Mouse (Mus musculus) left cerebral cortex, adult 8-10 months (tissue): ENCODE data around the gene Wfdc9. TPM values are rescaled to one million over a fixed set of nuclear protein-coding genes. Genes with fewer than 3 reads are reported as not detected.

Experiments
- DNase-seq, 2 experiments: peaks; one replicate each; pipeline ENCODE4 v3.0.0; 2022; ENCODE audit warnings: low spot score in 2 of 2
- total RNA-seq, 4 experiments: library from RNA; stranded (reverse); gene quantifications; 2 replicates each; pipeline ENCODE4 v1.2.4; 2022

The Wfdc9 gene
- total RNA-seq: not detected

DNA sequence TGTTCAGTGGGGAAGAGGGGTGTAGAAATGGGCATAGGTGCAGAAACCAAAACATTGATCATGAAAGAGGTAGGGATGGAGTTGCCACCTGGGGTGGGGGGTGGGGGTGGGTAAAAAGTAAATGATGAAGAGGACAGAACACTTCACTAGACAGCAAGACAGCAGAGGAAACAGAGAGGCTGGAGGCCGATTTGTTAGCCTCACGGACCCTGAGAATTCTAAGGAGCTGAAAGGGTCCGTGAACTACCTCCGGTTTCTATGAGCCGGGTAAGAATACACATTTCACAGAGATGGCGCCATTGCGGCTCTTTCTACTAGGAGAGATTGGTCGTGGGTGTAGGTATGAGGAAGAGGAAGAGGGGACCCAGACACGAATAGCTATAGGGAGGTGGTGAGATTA, at the start of gene Wfdc9:
Gene Wfdc9 (minus strand): TSS at position 101 of the 400 bp plus-strand sequence.
- DNase-seq: no peak

DNA sequence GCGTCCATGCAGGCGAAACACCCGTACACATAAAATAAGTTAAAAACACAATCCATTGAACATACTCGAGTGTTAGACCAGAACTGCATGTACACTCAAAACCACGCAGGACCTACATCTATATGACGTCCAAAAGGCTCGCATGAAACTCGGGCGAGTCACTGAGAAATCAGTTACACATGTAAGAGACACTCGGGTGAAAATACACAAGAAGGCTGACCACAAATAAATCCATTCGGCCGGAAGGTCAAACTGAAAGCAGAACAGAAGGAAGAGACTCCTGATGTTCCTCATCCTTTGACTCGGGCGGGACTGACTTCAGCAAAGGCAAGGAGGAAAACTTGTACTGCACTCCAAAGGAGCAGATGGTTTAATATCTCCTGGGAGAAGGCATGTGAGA, 49.6 kb upstream of the Wfdc9 start:
- DNase-seq: no peak

DNA sequence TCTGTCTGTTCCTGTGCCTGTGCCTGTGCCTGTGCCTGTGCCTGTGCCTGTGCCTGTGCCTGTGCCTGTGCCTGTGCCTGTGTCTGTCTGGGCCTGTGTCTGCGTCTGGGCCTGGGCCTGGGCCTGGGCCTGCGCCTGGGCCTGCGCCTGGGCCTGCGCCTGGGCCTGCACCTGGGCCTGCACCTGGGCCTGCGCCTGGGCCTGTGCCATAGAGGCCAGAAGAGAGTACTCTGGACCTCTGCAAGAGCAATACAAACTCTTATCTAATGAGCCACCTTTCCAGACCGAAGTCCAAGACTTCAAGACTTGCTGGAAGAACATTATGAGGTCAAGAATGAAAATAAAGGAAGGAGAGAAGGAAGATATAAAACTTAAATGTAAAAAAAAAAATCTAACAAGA, 48.9 kb upstream of the Wfdc9 start:
- DNase-seq: no peak

DNA sequence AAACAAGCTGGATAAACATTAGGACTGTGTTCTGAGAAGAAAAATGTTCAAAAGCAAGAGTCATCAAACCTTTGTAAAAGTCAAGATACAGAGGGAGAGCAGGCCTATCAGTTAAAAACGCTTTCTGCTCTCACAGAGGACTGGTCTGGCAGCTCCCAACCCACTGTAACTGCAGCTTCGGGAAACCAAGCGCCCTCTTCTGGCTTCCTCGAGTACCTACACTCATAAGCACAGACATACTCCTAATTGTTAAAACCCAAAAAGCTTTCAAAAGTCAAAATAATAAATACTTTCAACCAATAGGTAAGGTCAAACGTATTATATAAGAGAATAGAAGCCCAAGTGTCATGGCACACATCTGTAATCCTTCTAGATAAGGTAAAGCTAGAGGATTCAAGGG, 47.9 kb upstream of the Wfdc9 start:
- DNase-seq: no peak

DNA sequence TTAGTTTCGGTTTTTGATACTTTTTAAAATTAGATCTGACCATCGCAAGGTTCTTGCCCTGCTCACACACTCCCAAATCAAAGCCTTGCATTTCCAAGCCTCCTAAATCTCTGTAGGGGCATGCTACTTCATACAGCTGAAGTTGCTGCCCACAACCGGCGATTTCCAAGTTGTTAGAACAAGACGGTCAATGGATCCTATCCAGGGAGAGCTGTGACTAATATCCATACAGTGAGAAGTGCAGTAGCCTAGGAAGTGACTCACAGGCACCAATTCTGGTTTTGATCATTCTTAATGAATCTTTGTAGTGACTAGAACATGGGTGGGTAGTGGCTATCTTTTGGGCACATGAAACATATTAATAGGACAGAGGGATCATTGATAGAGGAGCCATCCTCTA, 45.4 kb upstream of the Wfdc9 start:
- DNase-seq: no peak

DNA sequence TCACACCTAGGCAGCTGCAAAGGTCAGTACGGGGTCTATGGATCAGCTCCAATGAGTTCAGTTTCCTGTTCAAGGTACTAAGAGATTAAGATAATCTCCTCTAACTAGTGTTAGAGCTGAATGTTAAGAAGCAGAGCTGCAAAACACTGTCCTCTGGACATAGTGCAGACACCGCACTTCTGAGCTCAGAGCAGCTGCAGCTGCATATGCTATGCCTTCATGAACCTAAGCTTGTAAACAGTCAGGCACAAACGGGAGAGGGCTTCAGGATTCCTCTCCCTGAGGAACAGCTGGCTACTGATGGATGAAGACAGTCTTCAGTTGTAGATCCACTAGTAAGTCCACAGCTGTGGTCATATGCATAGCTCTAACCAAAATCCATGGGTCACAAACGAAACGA, 44.6 kb upstream of the Wfdc9 start:
- no peak for DNase-seq

DNA sequence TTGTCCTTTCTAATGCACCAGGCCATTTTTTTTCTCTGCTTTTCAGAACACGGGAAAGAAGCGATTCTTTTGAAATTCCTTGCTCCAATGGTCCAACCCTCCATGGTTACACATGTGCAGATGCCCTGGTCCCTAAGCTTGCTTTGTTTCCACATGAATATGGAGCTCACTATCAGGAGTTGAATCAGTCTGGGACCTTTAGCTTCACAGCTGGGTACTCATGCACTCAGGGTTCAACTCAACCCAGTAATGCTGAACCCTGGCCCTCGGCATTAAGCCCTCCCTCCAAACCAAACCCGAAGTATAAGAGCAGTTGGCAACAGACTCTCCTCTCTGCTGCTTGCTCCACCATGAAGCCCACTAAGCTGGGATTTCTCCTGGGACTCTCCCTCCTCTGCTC, 41.8 kb upstream of the Wfdc9 start, which contains the start of gene Spint4:
Gene Spint4 (plus strand): TSS at position 301 of the 400 bp plus-strand sequence.
- DNase-seq: no peak

DNA sequence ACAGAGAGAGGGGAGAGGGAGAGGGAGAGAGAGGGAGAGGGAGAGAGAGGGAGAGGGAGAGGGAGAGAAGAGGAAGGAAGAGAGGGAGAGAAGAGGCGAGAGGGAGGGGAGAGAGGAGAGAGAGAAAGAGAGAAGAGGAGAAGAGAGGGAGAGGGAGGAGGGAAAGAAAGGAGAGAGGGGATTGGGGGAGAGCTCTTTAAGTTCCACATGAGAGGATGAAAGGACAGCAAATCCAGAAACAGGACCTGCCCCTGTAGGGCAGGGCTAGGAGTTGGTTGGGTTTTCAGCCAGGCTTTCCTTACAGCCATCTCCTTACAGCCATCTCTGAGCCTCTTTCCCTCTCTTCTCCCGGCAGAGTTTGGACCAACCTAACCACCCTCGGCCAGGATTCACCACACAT, 28.4 kb upstream of the Wfdc9 start, which contains the start of gene Wfdc13:
Gene Wfdc13 (plus strand): TSS at position 301 of the 400 bp plus-strand sequence.
- DNase-seq: no peak

DNA sequence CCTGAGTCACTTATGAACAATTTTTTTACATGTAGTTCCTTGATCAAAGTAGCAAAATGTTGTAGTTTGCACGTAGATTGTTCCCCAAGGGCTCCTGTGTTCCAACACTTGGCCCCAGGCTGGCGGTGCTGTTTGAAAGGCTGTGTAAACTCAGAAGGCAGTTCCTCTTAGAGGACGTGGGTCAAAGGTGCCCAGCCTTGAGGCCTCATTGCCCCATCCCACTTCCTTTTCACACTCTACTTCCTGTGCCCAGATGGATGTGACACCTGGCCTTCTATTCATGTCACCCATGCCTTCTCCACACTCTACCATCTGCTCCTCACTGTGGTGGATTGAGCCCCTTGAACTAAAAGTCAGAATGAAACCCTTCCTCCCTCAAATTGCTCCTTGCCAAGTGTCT, 23.5 kb upstream of the Wfdc9 start:
- DNase-seq: no peak

DNA sequence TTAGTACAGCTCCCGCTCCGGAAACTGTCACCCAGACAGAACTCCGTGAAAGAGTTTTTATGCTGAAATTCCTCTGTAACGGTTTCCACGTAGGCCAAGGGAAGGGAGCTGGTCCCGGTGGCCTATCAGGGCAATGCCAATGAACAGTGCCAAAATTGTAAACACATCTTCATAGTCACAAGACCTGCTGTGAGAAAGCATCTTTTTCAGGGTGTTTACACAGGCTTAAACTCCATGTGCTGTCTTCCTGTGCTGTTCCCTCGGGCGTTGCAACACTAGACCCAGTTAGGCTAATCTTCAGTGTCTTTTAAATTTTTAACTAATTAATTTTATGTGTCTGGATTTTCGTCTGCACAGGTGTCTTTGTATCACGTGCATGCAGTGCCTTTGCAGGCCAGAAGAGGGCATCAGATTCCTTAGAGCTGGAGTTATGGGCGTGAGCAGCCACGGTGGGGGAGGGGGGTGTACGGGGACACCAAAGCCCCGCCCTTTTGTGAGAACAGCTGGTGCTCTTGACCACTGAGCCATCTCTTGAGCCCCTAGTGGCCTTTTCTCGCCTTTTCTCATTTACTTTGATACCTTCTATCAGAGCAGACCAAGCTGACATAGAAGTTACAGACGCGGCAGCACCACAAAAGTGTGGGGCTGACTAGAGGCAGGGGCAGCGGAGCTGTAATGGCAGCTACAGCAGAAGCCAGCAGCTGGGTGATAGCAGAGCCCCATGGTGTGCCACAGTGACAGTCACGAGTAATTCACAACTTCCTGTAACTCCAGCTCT, 22.7 kb upstream of the Wfdc9 start:
- peak; percentile 11 to 20 for DNase-seq

DNA sequence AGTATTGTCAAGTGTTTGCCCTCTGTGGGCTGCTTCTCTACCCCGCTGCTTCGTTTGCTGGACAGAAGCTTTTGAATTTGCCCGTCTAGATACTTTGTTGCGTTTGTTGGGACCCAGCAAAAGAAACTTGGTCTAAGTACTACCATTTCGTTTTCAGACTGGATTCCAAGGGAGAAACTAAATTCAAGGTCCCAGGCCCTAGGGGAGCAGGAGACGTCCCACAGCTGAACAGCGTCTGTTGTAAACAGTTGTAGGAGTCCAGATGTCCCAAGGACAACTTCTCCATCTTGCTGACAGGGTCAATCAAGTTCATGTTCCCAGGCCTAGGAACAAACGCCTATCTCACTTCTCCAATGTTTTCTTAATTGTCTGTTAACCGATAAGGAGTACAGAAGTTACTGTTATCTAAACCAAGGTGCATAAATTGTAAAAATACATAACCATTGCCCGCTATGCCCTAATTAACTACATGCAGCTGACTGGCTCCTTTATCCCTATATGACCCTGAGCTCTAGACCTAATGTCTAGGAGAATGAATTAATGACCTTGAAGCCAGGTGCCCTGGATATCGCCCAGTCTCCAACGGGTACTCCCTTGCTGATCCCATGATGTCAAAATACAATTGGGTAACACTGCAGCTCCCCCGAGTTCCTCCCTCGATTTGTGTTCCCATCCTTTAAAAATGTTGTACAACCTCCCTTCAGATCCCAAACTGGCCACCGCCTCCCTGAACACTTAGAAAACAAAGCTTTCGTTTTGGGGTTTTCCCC, 20.7 kb upstream of the Wfdc9 start:
- DNase-seq: no peak

DNA sequence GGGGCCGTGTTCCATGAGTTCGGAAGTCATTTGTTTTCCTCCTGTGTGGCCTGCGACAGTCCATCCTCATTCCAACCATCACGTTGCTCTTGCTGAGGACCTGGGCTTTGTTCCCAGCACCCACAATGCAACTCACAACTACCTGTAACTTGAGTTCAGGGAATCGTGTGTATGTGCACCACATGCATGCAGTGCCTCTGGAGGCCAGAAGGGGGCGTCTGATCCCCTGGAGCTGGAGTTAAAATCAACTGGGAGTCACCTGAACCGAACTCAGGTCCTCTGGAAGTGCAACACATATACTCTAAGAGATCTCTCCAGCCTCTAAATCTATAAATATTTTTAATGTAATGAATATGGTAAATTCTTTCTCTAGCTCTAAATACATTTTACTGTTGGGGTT, 19.7 kb upstream of the Wfdc9 start:
- DNase-seq: no peak

DNA sequence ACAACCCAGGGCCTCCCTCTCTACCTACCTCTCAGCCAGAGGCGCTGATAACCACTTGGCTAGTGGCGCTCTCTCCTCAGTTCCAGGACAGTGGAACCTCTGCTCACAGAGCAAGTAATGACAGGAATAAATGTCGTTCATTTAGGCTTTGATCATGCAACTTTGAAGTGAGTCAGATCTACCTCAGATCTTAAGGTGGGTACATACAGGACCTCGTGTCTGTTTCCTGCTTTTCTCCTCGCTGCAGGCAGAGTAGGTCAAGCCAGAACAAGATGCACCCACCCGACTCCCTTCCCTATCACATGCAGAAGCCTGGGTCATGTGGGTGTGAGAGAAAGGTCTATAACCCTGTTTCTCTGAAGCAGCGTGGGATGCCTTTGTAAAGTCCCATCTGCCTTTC, 17.6 kb upstream of the Wfdc9 start, which contains the start of gene Wfdc11:
Gene Wfdc11 (minus strand): TSS at position 101 of the 400 bp plus-strand sequence.
- no peak for DNase-seq

DNA sequence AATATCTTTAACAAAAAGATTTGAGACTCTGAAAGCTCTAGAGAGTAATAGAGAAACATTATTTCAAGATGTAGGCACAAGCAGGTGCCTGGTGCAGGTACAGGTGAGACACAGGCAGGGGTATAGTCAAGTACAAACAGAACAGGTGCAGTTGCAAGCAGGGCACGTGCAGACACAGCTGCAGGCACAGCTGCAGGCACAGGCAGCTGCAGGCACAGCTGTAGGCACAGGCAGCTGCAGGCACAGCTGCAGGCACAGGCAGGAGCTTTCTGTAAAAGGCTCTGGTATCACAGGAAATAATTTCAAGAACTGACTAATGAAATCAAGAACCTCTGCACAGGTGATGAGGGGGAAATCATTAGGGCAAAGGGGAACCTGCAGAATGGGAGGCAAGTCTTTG, 14.6 kb upstream of the Wfdc9 start:
- DNase-seq: no peak

DNA sequence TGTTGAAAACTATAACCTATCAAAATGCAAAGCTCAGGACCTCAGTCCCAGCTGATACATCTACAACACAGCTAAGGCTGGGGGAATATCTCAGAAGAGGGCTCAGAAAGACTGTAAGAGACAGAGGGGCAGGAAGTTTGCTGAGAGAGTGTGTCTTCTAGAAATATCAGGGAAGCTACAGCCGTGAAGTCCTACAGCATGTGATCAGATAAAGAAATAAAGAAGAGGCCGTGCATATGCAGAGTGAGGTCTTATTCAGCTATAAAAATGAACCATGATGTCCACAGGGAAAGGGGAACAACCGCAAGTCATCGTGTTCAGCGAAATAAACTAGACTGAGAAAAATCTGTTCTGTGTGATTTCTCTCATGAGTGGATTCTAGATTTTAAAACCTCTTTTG, 13.9 kb upstream of the Wfdc9 start:
- DNase-seq: no peak

DNA sequence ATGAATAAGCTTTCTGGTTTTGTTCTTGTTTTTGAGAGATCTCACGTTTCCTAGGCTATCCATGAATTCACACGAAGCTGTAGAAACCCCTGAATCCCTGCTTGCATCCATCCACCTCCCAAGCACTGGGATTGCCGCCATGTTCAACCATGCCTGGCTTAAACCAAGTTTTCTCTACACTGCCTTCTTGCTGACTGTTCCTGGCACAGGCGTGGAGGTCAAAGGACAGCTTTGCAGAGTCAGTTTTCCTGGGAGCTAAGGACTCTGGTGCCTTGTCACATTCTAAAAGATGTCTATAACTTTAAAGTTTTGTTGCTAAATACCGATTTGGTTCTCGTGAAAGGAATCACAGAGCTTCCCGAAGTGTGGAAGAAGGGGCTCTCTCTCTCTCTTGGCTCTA, 8.5 kb upstream of the Wfdc9 start:
- no peak for DNase-seq

DNA sequence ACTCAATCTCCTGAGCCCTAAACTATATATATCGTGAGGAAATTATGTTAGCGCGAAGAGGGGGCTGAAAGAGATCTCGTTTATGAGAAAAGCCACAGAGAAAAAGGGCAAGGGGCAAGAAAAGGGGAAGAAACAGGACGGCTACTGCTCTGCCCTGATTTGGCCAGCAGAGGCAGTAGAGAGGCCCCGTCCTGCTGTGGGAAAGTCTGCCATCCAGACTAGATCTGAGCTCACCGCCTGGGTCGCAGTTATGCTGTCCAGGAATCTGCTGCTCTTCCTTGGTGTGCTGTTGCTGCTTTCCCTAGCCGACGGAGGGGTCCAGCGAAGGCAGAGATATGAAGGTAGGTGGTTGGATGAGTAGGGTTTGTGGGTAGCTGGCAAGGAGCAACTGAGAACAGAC, 525 bp downstream of the Wfdc9 start, which contains the start of gene Wfdc10:
Gene Wfdc10 (plus strand): TSS at position 189 of the 400 bp plus-strand sequence.
- DNase-seq: no peak

DNA sequence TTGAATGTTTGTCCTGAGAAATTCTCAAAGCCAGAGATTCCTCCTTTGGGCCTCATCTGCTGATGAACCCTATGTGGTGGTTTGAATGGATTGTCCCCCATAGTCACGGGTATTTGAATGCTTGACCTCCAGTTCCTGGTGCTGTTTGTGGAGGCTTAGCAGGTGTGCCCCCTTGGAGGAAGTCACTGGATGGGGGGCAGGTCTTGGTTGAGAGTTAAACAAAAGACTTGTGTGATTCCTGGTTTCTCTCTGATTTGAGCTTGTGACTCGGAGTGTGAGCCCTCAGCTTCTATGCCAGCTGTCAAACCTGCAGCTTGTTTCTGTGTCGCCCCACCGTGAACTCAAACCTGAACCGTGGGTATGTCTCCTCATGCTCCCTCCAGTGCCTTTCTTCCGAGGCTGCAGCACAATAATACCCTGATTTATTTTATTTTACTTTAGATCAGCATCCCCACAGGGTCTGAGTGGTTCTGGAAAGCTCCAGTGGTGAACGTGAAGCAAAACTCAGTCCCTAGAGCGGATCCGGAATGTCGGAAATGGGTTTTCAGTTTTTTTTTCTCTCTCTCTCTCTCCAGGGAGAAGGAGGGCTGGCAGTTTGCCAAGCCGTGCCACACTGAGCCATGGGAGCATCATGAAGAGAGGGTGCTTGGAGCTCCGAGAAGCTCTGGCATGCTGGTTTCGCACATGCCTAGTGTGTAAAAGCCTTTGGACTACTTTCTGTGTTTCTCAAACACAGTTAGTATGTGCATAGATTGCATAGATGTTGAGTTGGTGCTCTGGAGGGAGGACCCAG, 14.3 kb downstream of the Wfdc9 start:
- no peak for DNase-seq

DNA sequence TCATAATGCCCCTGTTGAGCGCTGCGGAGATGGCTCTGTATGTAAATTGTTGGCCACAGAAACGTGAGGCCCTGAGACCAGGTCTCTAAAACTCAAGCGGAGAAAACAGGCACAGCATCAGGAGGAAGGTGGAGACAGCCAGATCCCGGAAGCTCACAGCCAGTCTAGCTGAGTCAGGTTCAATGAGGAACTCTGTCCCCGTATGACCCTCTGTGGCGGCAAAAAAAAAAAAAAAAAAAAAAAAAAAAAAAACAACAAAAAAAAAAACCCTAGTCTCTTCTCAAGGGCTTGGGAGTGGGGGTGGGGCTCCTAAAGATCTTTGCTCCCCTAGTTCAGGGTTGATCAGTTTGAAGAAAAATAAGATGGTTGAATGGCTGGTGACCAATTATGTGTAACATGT, 15.3 kb downstream of the Wfdc9 start:
- DNase-seq: no peak

DNA sequence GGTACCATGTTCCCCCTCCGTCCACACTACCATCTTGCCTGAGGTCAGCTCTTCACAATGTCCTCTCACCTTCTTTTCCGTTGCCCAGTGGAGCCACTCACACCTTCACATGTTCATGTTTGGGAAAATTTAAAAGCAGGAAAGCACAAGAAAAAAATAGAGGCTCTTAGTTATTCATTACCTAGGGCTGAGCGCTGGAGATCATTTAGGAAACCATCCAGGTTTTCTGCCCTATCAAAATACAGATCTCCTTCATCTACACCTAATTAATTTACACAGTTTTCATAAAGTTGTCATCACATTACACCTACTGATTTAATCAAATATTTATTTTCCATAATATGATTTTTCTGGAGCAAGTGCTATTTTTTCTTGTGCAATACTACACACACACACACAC, 17.7 kb downstream of the Wfdc9 start, which contains the start of gene Wfdc16:
Gene Wfdc16 (minus strand): TSS at position 101 of the 400 bp plus-strand sequence.
- DNase-seq: no peak

DNA sequence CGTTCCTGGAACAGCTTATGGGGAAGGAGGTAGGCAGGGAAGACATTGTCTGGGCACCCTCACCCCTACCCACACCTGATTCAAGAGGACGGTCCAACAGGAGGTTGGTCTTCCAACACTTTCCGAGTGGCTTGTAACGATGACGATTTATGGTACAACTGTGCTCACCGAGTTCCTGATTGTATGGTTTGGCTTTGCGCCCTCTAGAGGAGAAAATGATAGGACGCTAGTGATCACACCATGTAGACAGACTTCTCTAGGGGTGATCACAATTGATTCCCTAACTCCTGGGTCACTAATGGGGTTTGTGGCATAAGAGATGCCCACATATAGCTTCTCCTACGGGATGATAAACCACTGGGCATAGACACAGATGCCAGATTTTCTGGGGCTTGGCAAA, 21.1 kb downstream of the Wfdc9 start:
- no peak for DNase-seq

DNA sequence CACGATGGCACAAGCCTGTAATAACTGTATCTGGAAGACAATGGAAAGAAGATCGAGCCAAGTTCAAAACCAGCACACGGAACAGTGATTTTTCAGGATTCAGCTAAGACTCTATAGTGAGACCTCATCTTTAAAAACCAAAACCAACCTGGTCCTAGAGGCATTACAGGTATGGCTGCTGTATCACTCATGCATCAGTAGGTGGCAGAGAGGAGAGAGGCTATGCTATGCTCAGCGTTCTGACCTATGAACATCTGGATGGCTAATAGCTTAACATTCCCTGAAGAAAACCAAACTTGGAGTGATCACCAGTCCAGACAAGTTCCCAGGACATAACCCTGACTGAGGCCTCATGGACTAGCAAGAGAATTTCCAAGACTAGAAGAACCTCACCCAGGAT, 34.6 kb downstream of the Wfdc9 start:
- DNase-seq: no peak
